Mouse (Mus musculus): ENCODE measurements at regions not wholly inside any gene's neighbourhood (a gene's known extent, or its start where the extent isn't known, plus 50 kb on each side); places are given as distances from the start of the nearest gene placed in this dataset.

DNA sequence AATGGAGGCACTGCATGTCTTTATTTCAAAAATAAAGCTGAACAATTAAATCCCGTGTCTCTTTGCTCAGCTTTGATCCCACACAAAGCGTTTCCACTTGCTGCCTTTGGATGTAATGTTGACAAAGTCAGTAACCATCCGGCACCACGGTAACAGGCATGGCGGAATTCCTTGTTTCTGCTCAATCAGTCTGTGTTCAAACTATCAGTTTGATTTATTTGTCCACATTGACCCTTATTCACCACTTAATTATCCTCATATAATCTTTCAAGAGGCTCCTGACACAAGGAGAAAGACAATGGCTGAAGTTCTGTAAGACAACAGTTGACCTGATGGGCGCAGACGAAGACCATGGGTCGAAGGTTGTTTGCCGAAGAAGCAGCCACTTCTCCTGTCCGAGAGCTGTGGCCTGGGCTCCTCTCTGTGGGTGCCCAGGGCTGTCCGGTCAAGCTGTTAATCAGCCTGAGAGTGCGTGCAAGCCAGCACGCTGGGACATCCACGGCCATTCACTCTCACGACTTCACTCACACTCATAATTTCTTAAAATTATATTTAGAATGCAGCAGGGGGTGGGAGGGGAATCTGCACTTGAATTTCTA, 106.1 kb upstream of the Ifngr1 start:
- TF ChIP-seq POLR2A (IDR thresholded peaks at IDR 0.05; ENCODE audit: borderline replicate concordance, low read depth, low read length), result no peak
- TF ChIP-seq CTCF (IDR thresholded peaks at IDR 0.05; ENCODE audit: low read depth, low read length), result no peak
- Histone ChIP-seq H3K27ac (ENCODE audit: insufficient read depth, low read depth, low read length) (no peak overlapping the region), H3K4me1 (ENCODE audit: control insufficient read depth, insufficient read depth, low read length) (no peaks in the 10 kb centered on the region), H3K4me3 (ENCODE audit: insufficient read depth, low read length) (no peak overlapping the region)

GRCm38 (mm10) chr10:19490500-19490899, 101.2 kb upstream of the Ifngr1 start:
- Histone ChIP-seq H3K4me3 (ENCODE audit: insufficient read depth, low read length) (no peak overlapping the region), H3K4me1 (ENCODE audit: control insufficient read depth, insufficient read depth, low read length) (no peaks in the 10 kb centered on the region), H3K27ac (ENCODE audit: insufficient read depth, low read depth, low read length) (no peak overlapping the region)
- TF ChIP-seq POLR2A (IDR thresholded peaks at IDR 0.05; ENCODE audit: borderline replicate concordance, low read depth, low read length), result no peak
- no peak for TF ChIP-seq CTCF (IDR thresholded peaks at IDR 0.05; ENCODE audit: low read depth, low read length)

DNA sequence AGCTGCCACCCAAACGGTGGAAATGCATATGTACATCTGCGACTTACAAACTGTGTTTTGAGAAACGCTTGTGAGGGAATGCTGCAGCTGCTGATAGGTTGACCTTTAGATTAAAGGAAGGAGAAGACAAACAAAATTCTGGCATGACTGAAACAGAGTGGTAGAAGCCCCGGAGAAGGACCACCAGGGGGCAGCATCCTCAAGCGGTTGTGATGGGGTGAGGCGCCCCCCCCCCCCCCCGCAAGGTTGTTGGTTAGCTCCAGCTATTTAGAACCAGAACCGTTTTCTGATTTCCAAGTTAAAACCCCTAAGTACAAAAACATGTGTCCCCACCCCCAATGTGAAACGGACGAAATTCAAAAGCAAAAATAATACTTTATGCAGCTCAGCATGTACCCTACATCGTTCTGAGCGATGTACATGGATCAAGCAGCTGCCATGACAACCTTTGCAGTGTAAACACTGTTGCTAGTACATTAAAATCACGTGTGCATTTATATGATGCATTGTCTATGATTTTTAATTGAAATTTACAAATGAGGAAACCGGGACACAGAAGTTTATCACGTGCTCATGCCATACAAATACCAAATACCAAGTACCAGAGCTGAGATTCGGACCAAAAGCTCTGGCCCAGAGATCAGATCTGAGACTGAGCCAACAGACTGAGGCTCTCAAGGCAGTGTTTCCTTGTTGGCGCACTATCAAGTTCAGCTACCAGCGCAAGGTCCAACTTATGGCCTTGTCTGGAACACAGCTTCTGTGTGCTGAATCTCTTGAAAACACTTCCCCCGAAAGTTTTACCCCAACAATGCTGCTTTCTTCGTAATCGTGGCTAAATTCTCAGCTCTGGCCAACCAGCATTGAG, 100.0 kb upstream of the Ifngr1 start:
- no peak overlapping the region for H3K27ac ChIP-seq (ENCODE audit: insufficient read depth, low read depth, low read length)
- no peaks in the 10 kb centered on the region for H3K4me1 ChIP-seq (ENCODE audit: control insufficient read depth, insufficient read depth, low read length)
- TF ChIP-seq CTCF (IDR thresholded peaks at IDR 0.05; ENCODE audit: low read depth, low read length) (peak; percentile 93), POLR2A (IDR thresholded peaks at IDR 0.05; ENCODE audit: borderline replicate concordance, low read depth, low read length) (no peak)
- H3K4me3 ChIP-seq (ENCODE audit: insufficient read depth, low read length), result no peak overlapping the region

GRCm38 (mm10) chr10:19494461-19495105, 97.2 kb upstream of the Ifngr1 start:
- H3K27ac ChIP-seq (ENCODE audit: insufficient read depth, low read depth, low read length), result no peak overlapping the region
- no peak overlapping the region for H3K4me3 ChIP-seq (ENCODE audit: insufficient read depth, low read length)
- no peaks in the 10 kb centered on the region for H3K4me1 ChIP-seq (ENCODE audit: control insufficient read depth, insufficient read depth, low read length)
- no peak for TF ChIP-seq POLR2A (IDR thresholded peaks at IDR 0.05; ENCODE audit: borderline replicate concordance, low read depth, low read length)
- no peak for TF ChIP-seq CTCF (IDR thresholded peaks at IDR 0.05; ENCODE audit: low read depth, low read length)

DNA sequence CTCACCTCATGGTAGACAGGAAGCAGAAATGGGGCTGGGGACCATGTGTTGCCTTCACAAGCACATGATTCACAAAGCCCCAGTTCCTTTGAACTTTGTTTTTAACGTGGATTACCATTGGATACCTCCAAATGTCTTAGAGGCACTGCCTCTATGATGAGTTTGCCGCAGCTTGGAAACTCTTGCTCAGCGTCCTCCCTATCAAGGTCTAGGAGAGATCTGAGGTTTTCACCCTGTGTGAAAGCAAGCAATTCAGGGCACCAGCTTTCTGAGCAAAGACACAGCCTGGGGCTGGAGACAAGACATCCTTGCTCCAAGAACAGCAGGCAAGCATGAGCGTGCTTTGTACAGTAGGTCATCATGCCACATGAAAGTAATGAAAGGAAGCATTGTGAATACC, 93.6 kb upstream of the Ifngr1 start:
- Histone ChIP-seq H3K4me1 (ENCODE audit: control insufficient read depth, insufficient read depth, low read length) (no peaks in the 10 kb centered on the region), H3K4me3 (ENCODE audit: insufficient read depth, low read length) (no peak overlapping the region), H3K27ac (ENCODE audit: insufficient read depth, low read depth, low read length) (no peak overlapping the region)
- TF ChIP-seq POLR2A (IDR thresholded peaks at IDR 0.05; ENCODE audit: borderline replicate concordance, low read depth, low read length), result no peak
- no peak for TF ChIP-seq CTCF (IDR thresholded peaks at IDR 0.05; ENCODE audit: low read depth, low read length)

DNA sequence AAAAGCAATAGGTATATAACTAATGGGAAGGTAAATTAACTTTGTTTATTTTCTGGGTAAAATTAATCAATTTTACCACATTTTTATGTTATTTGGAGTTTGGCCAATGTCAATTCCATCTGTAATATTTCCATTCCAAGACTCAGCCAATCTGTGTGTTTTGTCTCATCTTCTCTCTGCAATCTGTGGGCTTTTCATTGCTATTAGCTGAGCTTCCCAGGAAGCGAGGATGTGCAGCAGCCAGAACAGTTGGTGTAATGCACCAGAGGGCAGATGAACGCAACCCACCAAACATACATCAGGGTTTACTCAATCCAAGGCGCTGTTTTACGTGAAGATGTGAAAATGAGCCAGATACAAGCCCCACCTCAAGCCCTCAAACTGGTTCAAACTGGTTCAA, 88.9 kb upstream of the Ifngr1 start:
- TF ChIP-seq POLR2A (IDR thresholded peaks at IDR 0.05; ENCODE audit: borderline replicate concordance, low read depth, low read length) (no peak), CTCF (IDR thresholded peaks at IDR 0.05; ENCODE audit: low read depth, low read length) (no peak)
- H3K27ac ChIP-seq (ENCODE audit: insufficient read depth, low read depth, low read length), result no peak overlapping the region
- no peak overlapping the region for H3K4me3 ChIP-seq (ENCODE audit: insufficient read depth, low read length)
- peaks cover 18% of the 10 kb centered on the region for H3K4me1 ChIP-seq (ENCODE audit: control insufficient read depth, insufficient read depth, low read length)

DNA sequence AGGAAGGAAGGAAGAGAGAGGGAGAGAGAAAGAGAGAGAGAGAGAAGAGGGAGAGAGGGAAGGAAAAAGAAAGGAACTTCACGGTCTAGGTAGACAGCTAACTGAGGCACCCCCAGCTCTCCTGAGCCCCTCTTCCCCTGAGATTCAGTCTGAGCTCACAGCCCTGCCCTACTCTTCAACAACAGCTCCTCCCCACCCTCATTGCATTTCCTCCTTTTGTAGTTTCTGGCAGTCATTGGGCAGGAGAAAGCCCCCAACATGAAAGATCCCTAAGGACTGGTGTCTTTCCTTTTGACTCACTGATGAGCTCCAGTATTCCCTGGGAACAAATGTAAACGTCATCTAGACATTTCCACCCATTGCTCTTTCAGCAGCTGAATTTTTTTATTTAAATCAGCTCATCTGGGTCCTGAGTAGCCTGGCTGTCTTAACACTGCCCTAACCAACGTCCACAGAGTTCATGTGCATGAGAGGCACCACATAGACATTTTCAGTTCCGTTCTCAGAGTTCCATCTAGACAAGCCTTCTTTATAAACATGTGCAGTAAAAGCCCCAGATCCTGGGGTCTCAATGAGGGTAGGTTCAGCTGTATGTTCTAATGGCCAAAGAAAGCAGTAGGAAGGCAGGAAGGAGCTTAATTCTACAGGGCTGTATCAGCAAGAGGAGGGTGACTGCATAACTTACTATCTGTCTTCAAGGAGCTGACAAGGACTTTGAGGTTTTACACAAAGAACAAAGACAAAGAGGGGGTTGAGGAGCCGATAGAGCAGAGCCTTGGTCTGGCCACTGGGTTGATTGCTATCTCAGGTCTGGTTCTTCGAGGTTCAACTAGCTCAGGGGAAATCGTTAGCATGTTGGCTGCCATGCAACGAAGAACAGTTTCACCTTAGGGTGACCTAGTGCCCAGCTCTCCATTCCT, 87.6 kb upstream of the Ifngr1 start:
- no peak overlapping the region for H3K27ac ChIP-seq (ENCODE audit: insufficient read depth, low read depth, low read length)

DNA sequence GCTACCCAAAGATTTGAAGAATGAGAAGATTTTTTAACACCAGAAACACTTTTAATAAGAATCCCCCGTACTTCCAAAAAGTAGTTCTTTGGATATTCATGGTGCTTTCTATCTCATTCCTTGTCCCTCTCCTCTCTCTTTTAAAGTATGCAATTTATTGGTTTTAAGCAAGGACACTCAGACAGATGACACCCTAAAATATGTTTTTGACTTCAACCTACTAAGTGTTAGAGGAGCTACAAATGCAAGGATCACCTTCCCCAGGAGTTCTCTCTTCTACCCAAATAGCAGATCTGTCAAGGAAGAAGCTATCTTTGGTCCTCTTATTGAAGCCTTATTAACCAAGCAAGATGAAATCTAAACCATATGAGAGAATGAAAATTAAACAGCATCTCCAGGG, 86.6 kb upstream of the Ifngr1 start:
- Histone ChIP-seq H3K27ac (ENCODE audit: insufficient read depth, low read depth, low read length) (no peak overlapping the region), H3K4me1 (ENCODE audit: control insufficient read depth, insufficient read depth, low read length) (peaks cover 25% of the 10 kb centered on the region), H3K4me3 (ENCODE audit: insufficient read depth, low read length) (no peak overlapping the region)
- TF ChIP-seq POLR2A (IDR thresholded peaks at IDR 0.05; ENCODE audit: borderline replicate concordance, low read depth, low read length) (no peak), CTCF (IDR thresholded peaks at IDR 0.05; ENCODE audit: low read depth, low read length) (no peak)

More for the DNA sequence above, 87.6 kb upstream of the Ifngr1 start:
- Histone ChIP-seq H3K4me3 (ENCODE audit: insufficient read depth, low read length) (no peak overlapping the region), H3K4me1 (ENCODE audit: control insufficient read depth, insufficient read depth, low read length) (peaks cover 25% of the 10 kb centered on the region)
- no peak for TF ChIP-seq POLR2A (IDR thresholded peaks at IDR 0.05; ENCODE audit: borderline replicate concordance, low read depth, low read length)
- no peak for TF ChIP-seq CTCF (IDR thresholded peaks at IDR 0.05; ENCODE audit: low read depth, low read length)

- Histone ChIP-seq H3K4me3 (ENCODE audit: insufficient read depth, low read length) (no peak overlapping the region), H3K27ac (ENCODE audit: insufficient read depth, low read depth, low read length) (peak overlapping the region; percentile 47), H3K4me1 (ENCODE audit: control insufficient read depth, insufficient read depth, low read length) (peaks cover 25% of the 10 kb centered on the region)
- TF ChIP-seq CTCF (IDR thresholded peaks at IDR 0.05; ENCODE audit: low read depth, low read length), result no peak
- no peak for TF ChIP-seq POLR2A (IDR thresholded peaks at IDR 0.05; ENCODE audit: borderline replicate concordance, low read depth, low read length)
Measured at GRCm38 (mm10) chr10:19505979-19506378, 85.8 kb upstream of the Ifngr1 start.
